Mouse (Mus musculus): Measurements from ENCODE around the gene Cenpv.

- TF ChIP-seq MYOG (IDR thresholded peaks at IDR 0.05; ENCODE audit: control insufficient read depth in 1 of 3, insufficient read depth in 1 of 3, insufficient read length in 2 of 3, low read depth in 2 of 3) (no peak), POLR2A (IDR thresholded peaks at IDR 0.05; ENCODE audit: insufficient read length, low read depth) (no peak)
Observed at GRCm38 (mm10) chr11:62587034-62587433, 48.0 kb upstream of the Cenpv start.
